Comparison of ENCODE assay signal across 16 mouse cellular contexts in genomic region chr13:5546011-5546410, GRCm38 (mm10).
"Had no signal": no experiment of that assay in that cellular context is flagged by ENCODE, and none has a peak within 500 bp of the region (broad histone marks: within the 10 kb centered on the region; RNA-seq: fewer than 3 reads in every experiment).

No protein-coding gene starts in this region.

- DNase-seq: retina, postnatal 1 day; right cerebral cortex, adult 18-20 months; right cerebral cortex, postnatal 14 days; right cerebral cortex, postnatal 25 days; right cerebral cortex, postnatal 4 days; spleen, adult 18-20 months; thymus, adult 18-20 months; thymus, adult 2 months; thymus, postnatal 14 days; thymus, postnatal 25 days; thymus, postnatal 36 days; thymus, postnatal 4 days had no signal

- H3K4me1 ChIP-seq: neural tube, embryonic 15.5 days; stomach, embryonic 15.5 days had no signal

- H3K4me3 ChIP-seq: neural tube, embryonic 13.5 days; neural tube, embryonic 15.5 days; stomach, embryonic 15.5 days had no signal

- H3K27me3 ChIP-seq: neural tube, embryonic 13.5 days; neural tube, embryonic 15.5 days; stomach, embryonic 15.5 days had no signal

- H3K9me3 ChIP-seq: neural tube, embryonic 13.5 days; neural tube, embryonic 15.5 days; stomach, embryonic 15.5 days had no signal

- H3K27ac ChIP-seq: neural tube, embryonic 13.5 days; neural tube, embryonic 15.5 days; stomach, embryonic 15.5 days; stomach, postnatal 0 days had no signal

- H3K9ac ChIP-seq: neural tube, embryonic 13.5 days; neural tube, embryonic 15.5 days; stomach, embryonic 15.5 days had no signal

- H3K36me3 ChIP-seq: neural tube, embryonic 13.5 days; neural tube, embryonic 15.5 days; stomach, embryonic 15.5 days had no signal

- H3K4me2 ChIP-seq: neural tube, embryonic 13.5 days; neural tube, embryonic 15.5 days; stomach, embryonic 15.5 days had no signal
